Comparison of ENCODE assay signal across 9 mouse cellular contexts in the genomic region with DNA sequence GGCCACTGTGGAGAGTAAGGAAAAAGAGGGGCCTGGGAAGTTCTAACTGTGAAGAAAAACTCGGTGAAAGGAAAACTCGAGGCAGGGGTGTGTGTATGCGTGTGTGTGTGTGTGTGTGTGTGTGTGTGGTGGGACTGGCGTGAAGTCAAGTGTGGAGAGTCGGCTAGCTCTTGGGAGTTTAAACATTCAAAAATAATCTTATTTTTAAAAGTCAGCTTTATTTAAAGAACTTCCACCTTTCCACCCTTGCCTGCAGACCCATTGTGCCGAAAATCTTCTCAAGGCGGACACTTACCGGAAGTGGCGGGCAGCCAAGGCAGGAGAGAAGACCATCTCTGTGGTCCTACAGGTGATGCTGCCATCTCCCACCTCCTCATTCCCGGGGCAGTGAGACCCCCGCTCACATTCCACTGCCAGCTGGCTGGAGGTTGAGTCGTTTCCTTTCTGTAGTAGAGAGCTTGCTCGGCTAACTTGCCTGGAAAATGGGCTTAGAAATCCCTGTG. TPM values are rescaled to one million over a fixed set of nuclear protein-coding genes. Genes with fewer than 3 reads are reported as not detected.
DNase-seq lines count a peak whose midpoint lies in the region; ATAC-seq lines count a peak whose summit lies in the region.
"Had no signal": no experiment of that assay in that cellular context is flagged by ENCODE, and none has a peak within 500 bp of the region (broad histone marks: within the 10 kb centered on the region; RNA-seq: fewer than 3 reads in every experiment).

No protein-coding gene starts in this region.

- no peak for ATAC-seq in kidney, embryonic 15.5 days (replicated peaks; ENCODE audit: low FRiP score)
- ATAC-seq in hindbrain, embryonic 15.5 days (ENCODE audit: low FRiP score, low read depth) = no peak
- ATAC-seq in midbrain, embryonic 16.5 days = peak; percentile 6; the same call in 1 of the 2 replicates
- no peak for ATAC-seq in megakaryocyte progenitor cell, adult 5-6 weeks (replicated peaks; ENCODE audit: poor library complexity)

- peak overlapping the region; percentile 96 for H3K27ac ChIP-seq in kidney, embryonic 15.5 days
- H3K27ac ChIP-seq in brown adipose tissue, adult 24 weeks (replicated peaks; ENCODE audit: low read depth, low read length) = no peak overlapping the region
- no peak overlapping the region for H3K27ac ChIP-seq in hindbrain, embryonic 15.5 days (replicated peaks)
- peak overlapping the region; percentile 79; the same call in 1 of the 2 replicates for H3K27ac ChIP-seq in midbrain, embryonic 16.5 days (ENCODE audit: low read length)

- no peak for DNase-seq in kidney, adult 11 months
- no peak for DNase-seq in ovary, adult 18-20 months (ENCODE audit: low spot score)
- no peak for DNase-seq in T-cell, adult 2 months (ENCODE audit: low spot score)

- H3K4me2 ChIP-seq in kidney, embryonic 15.5 days = peak overlapping the region; percentile 74
- H3K4me2 ChIP-seq in hindbrain, embryonic 15.5 days = peak overlapping the region; percentile 64
- peak overlapping the region; percentile 82 for H3K4me2 ChIP-seq in midbrain, embryonic 16.5 days (ENCODE audit: low read length)

- peaks cover 45% of the 10 kb centered on the region for H3K36me3 ChIP-seq in kidney, embryonic 15.5 days
- peaks cover 8% of the 10 kb centered on the region for H3K36me3 ChIP-seq in hindbrain, embryonic 15.5 days
- peaks cover 6% of the 10 kb centered on the region; the same call in 1 of the 2 replicates for H3K36me3 ChIP-seq in midbrain, embryonic 16.5 days (ENCODE audit: control insufficient read depth, insufficient read depth, low read length)

- H3K4me1 ChIP-seq in kidney, embryonic 15.5 days = peaks cover 20% of the 10 kb centered on the region
- peaks cover 3% of the 10 kb centered on the region; the same call in 1 of the 2 replicates for H3K4me1 ChIP-seq in brown adipose tissue, adult 24 weeks (ENCODE audit: control insufficient read depth, insufficient read depth, insufficient read length, low read length)
- H3K4me1 ChIP-seq in hindbrain, embryonic 15.5 days (replicated peaks) = peaks cover 17% of the 10 kb centered on the region
- H3K4me1 ChIP-seq in midbrain, embryonic 16.5 days (ENCODE audit: control insufficient read depth, insufficient read depth, low read length) = peaks cover 12% of the 10 kb centered on the region

- peak overlapping the region; percentile 83 for H3K9ac ChIP-seq in kidney, embryonic 15.5 days
- H3K9ac ChIP-seq in hindbrain, embryonic 15.5 days = peak overlapping the region; percentile 88
- H3K9ac ChIP-seq in midbrain, embryonic 16.5 days (ENCODE audit: low read depth, low read length) = peak overlapping the region; percentile 88

- no peaks in the 10 kb centered on the region for H3K27me3 ChIP-seq in kidney, embryonic 15.5 days
- H3K27me3 ChIP-seq in hindbrain, embryonic 15.5 days = no peaks in the 10 kb centered on the region
- H3K27me3 ChIP-seq in midbrain, embryonic 16.5 days (ENCODE audit: control insufficient read depth, insufficient read depth, low read depth, low read length) = no peaks in the 10 kb centered on the region

- no peaks in the 10 kb centered on the region for H3K9me3 ChIP-seq in kidney, embryonic 15.5 days (replicated peaks)
- no peaks in the 10 kb centered on the region for H3K9me3 ChIP-seq in hindbrain, embryonic 15.5 days
- no peaks in the 10 kb centered on the region; the same call in 1 of the 2 replicates for H3K9me3 ChIP-seq in midbrain, embryonic 16.5 days (replicated peaks; ENCODE audit: control insufficient read depth, low read length, poor library complexity, severe bottlenecking)

- 21% methylated on average over 13 of the region's 13 CpGs for WGBS in kidney, embryonic 15.5 days
- 27% methylated on average over 13 of the region's 13 CpGs for WGBS in hindbrain, embryonic 15.5 days
- WGBS in midbrain, embryonic 16.5 days = 23% methylated on average over 13 of the region's 13 CpGs

- peak overlapping the region; percentile 87 for H3K4me3 ChIP-seq in kidney, embryonic 15.5 days (replicated peaks)
- peak overlapping the region; percentile 81 for H3K4me3 ChIP-seq in brown adipose tissue, adult 24 weeks (ENCODE audit: insufficient read depth, low read depth, low read length)
- H3K4me3 ChIP-seq in hindbrain, embryonic 15.5 days = peak overlapping the region; percentile 75
- H3K4me3 ChIP-seq in midbrain, embryonic 16.5 days (ENCODE audit: low read depth, low read length) = peak overlapping the region; percentile 81

RNA-seq across cellular contexts. Expression of gene Xrcc1, which starts 1.5 kb away (rescaled TPM):
- 117 and 137 TPM in 2 replicates for polyA plus RNA-seq in kidney, embryonic 15.5 days (2015; fragmentation: Nextera tagmentation; extraction: Ambion mirVana)
- polyA plus RNA-seq in brown adipose tissue, adult 24 weeks (2012; ENCODE audit: insufficient read depth, insufficient read length, missing spikeins) = 20.7 and 22.5 TPM in 2 replicates
- polyA plus RNA-seq in hindbrain, embryonic 15.5 days (2015; fragmentation: Nextera tagmentation; extraction: Ambion mirVana) = 66.2 and 72.1 TPM in 2 replicates
- polyA plus RNA-seq in midbrain, embryonic 16.5 days (2015; fragmentation: Nextera tagmentation; extraction: Ambion mirVana) = 66.1 and 66.9 TPM in 2 replicates
- 35.8 and 43.4 TPM in 2 replicates for total RNA-seq in megakaryocyte progenitor cell, adult 5-6 weeks (2015)
- total RNA-seq in megakaryocyte progenitor cell, adult 5-6 weeks (2017) = 40.0 and 44.3 TPM in 2 replicates

RNA-seq across cellular contexts. Expression of gene Pinlyp, which starts 1.7 kb away (rescaled TPM):
- polyA plus RNA-seq in kidney, embryonic 15.5 days (2015; fragmentation: Nextera tagmentation; extraction: Ambion mirVana) = 0.31 and 0.33 TPM in 2 replicates
- not detected in 2 replicates for polyA plus RNA-seq in brown adipose tissue, adult 24 weeks (2012; ENCODE audit: insufficient read depth, insufficient read length, missing spikeins)
- polyA plus RNA-seq in hindbrain, embryonic 15.5 days (2015; fragmentation: Nextera tagmentation; extraction: Ambion mirVana) = 0.25 TPM in 1 of 2 replicates, not detected in the other
- not detected in 2 replicates for polyA plus RNA-seq in midbrain, embryonic 16.5 days (2015; fragmentation: Nextera tagmentation; extraction: Ambion mirVana)
- not detected in 2 replicates for total RNA-seq in megakaryocyte progenitor cell, adult 5-6 weeks (2015)
- not detected in 2 replicates for total RNA-seq in megakaryocyte progenitor cell, adult 5-6 weeks (2017)
- polyA plus RNA-seq: large intestine, adult 2 months had no signal

RNA-seq across cellular contexts. Expression of gene Irgq, which starts 17.1 kb away (rescaled TPM):
- polyA plus RNA-seq in kidney, embryonic 15.5 days (2015; fragmentation: Nextera tagmentation; extraction: Ambion mirVana) = 7.4 and 8.3 TPM in 2 replicates
- polyA plus RNA-seq in brown adipose tissue, adult 24 weeks (2012; ENCODE audit: insufficient read depth, insufficient read length, missing spikeins) = 9.1 and 9.2 TPM in 2 replicates
- 28.5 and 28.7 TPM in 2 replicates for polyA plus RNA-seq in hindbrain, embryonic 15.5 days (2015; fragmentation: Nextera tagmentation; extraction: Ambion mirVana)
- polyA plus RNA-seq in midbrain, embryonic 16.5 days (2015; fragmentation: Nextera tagmentation; extraction: Ambion mirVana) = 26.3 and 26.9 TPM in 2 replicates
- total RNA-seq in megakaryocyte progenitor cell, adult 5-6 weeks (2015) = 3.2 and 4.4 TPM in 2 replicates
- total RNA-seq in megakaryocyte progenitor cell, adult 5-6 weeks (2017) = 4.7 and 5.3 TPM in 2 replicates

RNA-seq across cellular contexts. Expression of gene AC161166.1, which starts 35.3 kb away (rescaled TPM):
- 0.48 and 0.68 TPM in 2 replicates for polyA plus RNA-seq in kidney, embryonic 15.5 days (2015; fragmentation: Nextera tagmentation; extraction: Ambion mirVana)
- not detected in 2 replicates for polyA plus RNA-seq in brown adipose tissue, adult 24 weeks (2012; ENCODE audit: insufficient read depth, insufficient read length, missing spikeins)
- 1.00 and 1.5 TPM in 2 replicates for polyA plus RNA-seq in hindbrain, embryonic 15.5 days (2015; fragmentation: Nextera tagmentation; extraction: Ambion mirVana)
- 1.6 and 1.7 TPM in 2 replicates for polyA plus RNA-seq in midbrain, embryonic 16.5 days (2015; fragmentation: Nextera tagmentation; extraction: Ambion mirVana)
- not detected in 2 replicates for total RNA-seq in megakaryocyte progenitor cell, adult 5-6 weeks (2015)
- not detected in 2 replicates for total RNA-seq in megakaryocyte progenitor cell, adult 5-6 weeks (2017)
- polyA plus RNA-seq: large intestine, adult 2 months had no signal

RNA-seq across cellular contexts. Expression of gene Ethe1, which starts 39.8 kb away (rescaled TPM):
- 46.8 and 48.4 TPM in 2 replicates for polyA plus RNA-seq in kidney, embryonic 15.5 days (2015; fragmentation: Nextera tagmentation; extraction: Ambion mirVana)
- 17.2 and 20.4 TPM in 2 replicates for polyA plus RNA-seq in brown adipose tissue, adult 24 weeks (2012; ENCODE audit: insufficient read depth, insufficient read length, missing spikeins)
- polyA plus RNA-seq in hindbrain, embryonic 15.5 days (2015; fragmentation: Nextera tagmentation; extraction: Ambion mirVana) = 27.4 and 27.5 TPM in 2 replicates
- polyA plus RNA-seq in midbrain, embryonic 16.5 days (2015; fragmentation: Nextera tagmentation; extraction: Ambion mirVana) = 26.5 and 30.7 TPM in 2 replicates
- 61.3 and 68.9 TPM in 2 replicates for total RNA-seq in megakaryocyte progenitor cell, adult 5-6 weeks (2015)
- 18.3 and 31.4 TPM in 2 replicates for total RNA-seq in megakaryocyte progenitor cell, adult 5-6 weeks (2017)

Comparison
In these comparisons a context has a peak if more than half of its experiments do, and no peak if none do; other contexts are left out.
1. H3K27ac ChIP-seq: peak in kidney, embryonic 15.5 days (single experiment) and midbrain, embryonic 16.5 days (single experiment); none in brown adipose tissue, adult 24 weeks (single experiment) and hindbrain, embryonic 15.5 days (single experiment).
2. Peak in every context shown above with its lines, with median percentiles within 50 percentile points of each other: H3K4me2 ChIP-seq, H3K4me3 ChIP-seq and H3K9ac ChIP-seq.